Mouse (Mus musculus): ENCODE results near the gene Gvin1.
"Not testable (repeated sequence)": the region's sequence is repeated elsewhere in the genome, so short reads cannot be mapped to it uniquely, and the experiment has no call there.

GRCm38 (mm10) chr7:106141128-106141895 is 73.8 kb downstream of the Gvin1 start:
- not testable (repeated sequence) for TF ChIP-seq CTCF (IDR thresholded peaks at IDR 0.05 in 2 of 3, conservative IDR thresholded peaks at IDR 0.05 in 1 of 3; ENCODE audit: control insufficient read depth in 1 of 3, insufficient read depth in 1 of 3, low read depth in 2 of 3, low read length in 3 of 3, poor library complexity in 1 of 3, severe bottlenecking in 1 of 3); MYB (IDR thresholded peaks at IDR 0.05; ENCODE audit: low read depth, low read length); POLR2AphosphoS2 (IDR thresholded peaks at IDR 0.05; ENCODE audit: low read length); MEF2A (IDR thresholded peaks at IDR 0.05; ENCODE audit: extremely low read depth, insufficient replicate concordance, low read depth, low read length, poor library complexity, severe bottlenecking); ZC3H11A (IDR thresholded peaks at IDR 0.05; ENCODE audit: low read depth, low read length); GATA1 (IDR thresholded peaks at IDR 0.05; ENCODE audit: low read depth, low read length); USF1 (IDR thresholded peaks at IDR 0.05; ENCODE audit: low read depth, low read length); POLR2A (IDR thresholded peaks at IDR 0.05; ENCODE audit: control insufficient read depth in 1 of 2, insufficient read depth in 1 of 2, low read depth in 1 of 2, low read length in 2 of 2, poor library complexity in 1 of 2); USF2 (IDR thresholded peaks at IDR 0.05; ENCODE audit: borderline replicate concordance in 1 of 2, insufficient read depth in 1 of 2, low read depth in 1 of 2, low read length in 2 of 2); BHLHE40 (IDR thresholded peaks at IDR 0.05; ENCODE audit: borderline replicate concordance, low read depth, low read length); ELF1 (IDR thresholded peaks at IDR 0.05; ENCODE audit: low read depth, low read length); TAL1 (IDR thresholded peaks at IDR 0.05; ENCODE audit: low read length); SIN3A (IDR thresholded peaks at IDR 0.05; ENCODE audit: low read length)

Data from MEL (cell line).